Mouse (Mus musculus): ENCODE measurements around the gene Cck.
"Not testable (repeated sequence)": the region's sequence is repeated elsewhere in the genome, so short reads cannot be mapped to it uniquely, and the experiment has no call there.

The Cck gene

GRCm38 (mm10) chr9:121459950-121460349 lies 35.5 kb downstream of the Cck start:
- DNase-seq: no peak

- DNase-seq: no peak
These were observed 37.0 kb downstream of the Cck start for GRCm38 (mm10) chr9:121458466-121458865.

GRCm38 (mm10) chr9:121456739-121457515 lies 38.6 kb downstream of the Cck start:
- DNase-seq: no peak

- no peak for DNase-seq
These were observed 40.6 kb downstream of the Cck start for GRCm38 (mm10) chr9:121454891-121455290.

GRCm38 (mm10) chr9:121452342-121452942 lies 43.1 kb downstream of the Cck start:
- DNase-seq: not testable (repeated sequence)

GRCm38 (mm10) chr9:121446431-121446831 lies 49.1 kb downstream of the Cck start:
- DNase-seq: peak; percentile 69

- no peak for DNase-seq
These were observed 50.1 kb downstream of the Cck start for GRCm38 (mm10) chr9:121445364-121445763.

- DNase-seq: peak; percentile 88
These were observed 51.2 kb downstream of the Cck start for GRCm38 (mm10) chr9:121444367-121444707.

- peak; percentile 72 for DNase-seq
These were observed 51.7 kb downstream of the Cck start for GRCm38 (mm10) chr9:121443696-121444366.

- peak; percentile 51 for DNase-seq
These were observed 53.3 kb downstream of the Cck start for GRCm38 (mm10) chr9:121442145-121442544.
